Mouse (Mus musculus) embryonic fibroblast, embryonic 13.5 days (primary cell): ENCODE results near the gene Ubash3b.

Experiments
- CTCF ChIP-seq: IDR thresholded peaks from 2 replicates; pipeline ENCODE4 v1.5.1; 2011; ENCODE audit warnings: mild to moderate bottlenecking, control low read depth, low read length, moderate library complexity, borderline replicate concordance; ENCODE audit not compliant: insufficient read depth
- POLR2A ChIP-seq: IDR thresholded peaks from 2 replicates; pipeline ENCODE4 v1.6.1; 2011; ENCODE audit warnings: low read depth, mild to moderate bottlenecking, control low read depth, low read length, moderate library complexity

- TF ChIP-seq POLR2A, result no peak
- no peak for TF ChIP-seq CTCF
Measured at GRCm38 (mm10) chr9:41048820-41049219, 112.7 kb downstream of the Ubash3b start.
